In genomic region chr10:50657352-50657751, GRCm38 (mm10) we compare ENCODE assay signal across 9 mouse cellular contexts.
DNase-seq lines count a peak whose midpoint lies in the region; ATAC-seq and TF ChIP-seq lines count a peak whose summit lies in the region.
"Had no signal": no experiment of that assay in that cellular context is flagged by ENCODE, and none has a peak within 500 bp of the region (broad histone marks: within the 10 kb centered on the region; RNA-seq: fewer than 3 reads in every experiment).

No protein-coding gene starts in this region.

- 46% methylated on average over 1 of the region's 1 CpGs for WGBS in embryonic facial prominence, embryonic 14.5 days
- WGBS in limb, embryonic 13.5 days: 49% methylated on average over 1 of the region's 1 CpGs

- H3K4me3 ChIP-seq in layer of hippocampus, adult 2 months: no peak overlapping the region
- no peak overlapping the region for H3K4me3 ChIP-seq in embryonic facial prominence, embryonic 14.5 days (ENCODE audit: low read depth, low read length)
- H3K4me3 ChIP-seq in limb, embryonic 13.5 days: no peak overlapping the region
- H3K4me3 ChIP-seq: embryonic facial prominence, embryonic 15.5 days had no signal

- 0 out of 2 replicates have a peak, but pooled peaks have one; percentile 41 for ATAC-seq in embryonic facial prominence, embryonic 14.5 days (ENCODE audit: low read depth)
- ATAC-seq in limb, embryonic 13.5 days (ENCODE audit: low FRiP score, low read depth): peak; percentile 82; the same call in 1 of the 2 replicates

- no peaks in the 10 kb centered on the region for H3K27me3 ChIP-seq in embryonic facial prominence, embryonic 14.5 days (replicated peaks; ENCODE audit: control insufficient read depth, insufficient read depth, low read length)
- H3K27me3 ChIP-seq in limb, embryonic 13.5 days: no peaks in the 10 kb centered on the region
- no peaks in the 10 kb centered on the region for H3K27me3 ChIP-seq in splenic B cell, adult 2 months (ENCODE audit: control insufficient read depth, insufficient read depth, low read length, poor library complexity, severe bottlenecking)
- H3K27me3 ChIP-seq: embryonic facial prominence, embryonic 15.5 days had no signal

- H3K36me3 ChIP-seq in embryonic facial prominence, embryonic 14.5 days (ENCODE audit: control insufficient read depth, insufficient read depth, low read length): peaks cover 16% of the 10 kb centered on the region; the same call in 1 of the 2 replicates
- peaks cover 11% of the 10 kb centered on the region for H3K36me3 ChIP-seq in limb, embryonic 13.5 days
- peaks cover 2% of the 10 kb centered on the region; the same call in 1 of the 2 replicates for H3K36me3 ChIP-seq in splenic B cell, adult 2 months (ENCODE audit: control insufficient read depth, insufficient read depth, low read length, poor library complexity, severe bottlenecking)

- H3K27ac ChIP-seq in layer of hippocampus, adult 2 months: no peak overlapping the region
- H3K27ac ChIP-seq in embryonic facial prominence, embryonic 14.5 days (replicated peaks; ENCODE audit: low read depth, low read length): no peak overlapping the region
- no peak overlapping the region for H3K27ac ChIP-seq in limb, embryonic 13.5 days
- H3K27ac ChIP-seq: embryonic facial prominence, embryonic 15.5 days had no signal

- no peak overlapping the region for H3K4me2 ChIP-seq in embryonic facial prominence, embryonic 14.5 days (ENCODE audit: low read depth, low read length)
- no peak overlapping the region for H3K4me2 ChIP-seq in limb, embryonic 13.5 days (replicated peaks)
- H3K4me2 ChIP-seq: embryonic facial prominence, embryonic 15.5 days had no signal

- H3K4me1 ChIP-seq in embryonic facial prominence, embryonic 14.5 days (ENCODE audit: control insufficient read depth, insufficient read depth, low read length): no peaks in the 10 kb centered on the region
- H3K4me1 ChIP-seq in limb, embryonic 13.5 days: no peaks in the 10 kb centered on the region
- H3K4me1 ChIP-seq: embryonic facial prominence, embryonic 15.5 days had no signal

- no peaks in the 10 kb centered on the region for H3K9me3 ChIP-seq in embryonic facial prominence, embryonic 14.5 days (ENCODE audit: control insufficient read depth, low read length)
- H3K9me3 ChIP-seq in limb, embryonic 13.5 days: no peaks in the 10 kb centered on the region
- H3K9me3 ChIP-seq: embryonic facial prominence, embryonic 15.5 days had no signal

- DNase-seq in layer of hippocampus, adult 2 months (ENCODE audit: low spot score in 2 of 2): peak in 1 of 2 experiments; percentile 29
- no peak for DNase-seq in layer of hippocampus, postnatal 10 days (ENCODE audit: low spot score in 2 of 2)
- DNase-seq in MN1 (ENCODE audit: low spot score): peak; percentile 59
- DNase-seq in embryonic facial prominence, embryonic 14.5 days (ENCODE audit: low spot score): peak; percentile 47
- peak; percentile 43 for DNase-seq in splenic B cell, adult 2 months (ENCODE audit: low read depth, low spot score)
- DNase-seq in ovary, adult 18-20 months (ENCODE audit: low spot score): no peak
- no peak for DNase-seq in adrenal gland, postnatal 10 days

- no peak overlapping the region for H3K9ac ChIP-seq in embryonic facial prominence, embryonic 14.5 days (ENCODE audit: low read depth, low read length)
- H3K9ac ChIP-seq in limb, embryonic 13.5 days: no peak overlapping the region
- H3K9ac ChIP-seq: embryonic facial prominence, embryonic 15.5 days had no signal

- peak; percentile 80 for TF ChIP-seq CTCF in layer of hippocampus, adult 2 months (conservative IDR thresholded peaks at IDR 0.05)

Comparison
In these comparisons a context has a peak if more than half of its experiments do, and no peak if none do; other contexts are left out.
1. DNase-seq: peak in MN1 (single experiment), embryonic facial prominence, embryonic 14.5 days (single experiment) and splenic B cell, adult 2 months (single experiment); none in layer of hippocampus, postnatal 10 days (0 of 2), ovary, adult 18-20 months (single experiment) and adrenal gland, postnatal 10 days (single experiment).